Mouse (Mus musculus): Measurements from ENCODE around the gene Sh3yl1.

Sh3yl1 gene

GRCm38 (mm10) chr12:30943057-30943986, 31.9 kb downstream of the Sh3yl1 start:
- no peak for ATAC-seq (ENCODE audit: insufficient number of reproducible peaks, low FRiP score, low TSS enrichment)

- no peak for ATAC-seq (ENCODE audit: insufficient number of reproducible peaks, low FRiP score, low TSS enrichment)
Measured at GRCm38 (mm10) chr12:30944197-30944596, 32.7 kb downstream of the Sh3yl1 start.

DNA sequence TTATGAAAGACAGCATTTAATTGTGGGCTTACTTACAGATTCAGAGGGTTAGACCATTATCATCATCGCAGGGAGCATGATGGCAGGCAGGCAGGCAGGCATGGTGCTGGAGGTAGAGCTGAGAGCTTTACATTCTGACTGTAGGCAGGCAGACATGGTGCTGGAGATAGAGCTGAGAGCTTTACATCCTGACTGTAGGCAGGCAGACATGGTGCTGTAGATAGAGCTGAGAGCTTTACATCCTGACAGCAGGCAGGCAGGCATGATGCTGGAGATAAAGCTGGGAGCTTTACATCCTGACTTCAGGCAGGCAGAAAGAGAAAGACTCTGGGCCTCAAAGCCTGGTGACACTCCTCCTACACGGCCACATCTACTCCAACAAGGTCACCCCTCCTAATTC, 59.2 kb downstream of the Sh3yl1 start:
- ATAC-seq (ENCODE audit: insufficient number of reproducible peaks, low FRiP score, low TSS enrichment), result no peak

DNA sequence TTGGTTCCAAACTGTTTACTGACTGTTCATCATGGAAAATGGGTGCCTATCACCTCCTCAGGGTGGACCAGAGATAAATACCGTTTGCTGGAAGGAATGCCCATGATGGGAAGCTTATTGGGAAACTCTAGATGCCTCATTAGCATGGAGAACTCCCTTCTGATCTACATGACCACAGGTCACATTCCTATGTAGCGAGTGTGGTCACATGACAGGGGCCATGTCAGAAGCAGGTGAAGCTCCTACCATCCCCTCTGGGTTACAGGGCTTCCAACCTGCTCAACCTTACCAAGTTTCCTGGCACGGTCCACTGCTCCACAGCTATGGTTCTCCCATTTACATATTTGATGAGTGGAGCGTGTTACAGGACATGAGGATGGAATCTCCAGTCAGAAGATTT, 92.3 kb downstream of the Sh3yl1 start:
- no peak for ATAC-seq (ENCODE audit: insufficient number of reproducible peaks, low FRiP score, low TSS enrichment)

DNA sequence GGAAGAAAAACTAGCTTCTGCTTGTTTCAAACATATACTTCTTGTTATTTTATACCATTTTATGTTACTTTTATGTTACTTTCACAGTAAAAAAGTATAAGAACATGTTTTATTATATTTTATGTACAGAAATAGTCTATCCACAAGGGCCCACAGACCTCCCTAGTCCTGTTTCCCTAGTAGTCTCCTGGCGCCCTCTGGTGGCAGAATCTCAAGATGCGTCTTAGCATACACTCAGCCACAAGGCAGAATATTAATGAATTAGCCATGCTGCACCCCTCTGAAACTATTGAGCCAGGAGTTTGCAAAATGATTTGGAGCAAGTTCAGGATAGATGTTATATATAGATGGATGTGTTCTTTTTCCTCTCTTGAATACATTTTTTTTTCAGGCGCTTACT, 93.5 kb downstream of the Sh3yl1 start:
- ATAC-seq (ENCODE audit: insufficient number of reproducible peaks, low FRiP score, low TSS enrichment), result no peak

DNA sequence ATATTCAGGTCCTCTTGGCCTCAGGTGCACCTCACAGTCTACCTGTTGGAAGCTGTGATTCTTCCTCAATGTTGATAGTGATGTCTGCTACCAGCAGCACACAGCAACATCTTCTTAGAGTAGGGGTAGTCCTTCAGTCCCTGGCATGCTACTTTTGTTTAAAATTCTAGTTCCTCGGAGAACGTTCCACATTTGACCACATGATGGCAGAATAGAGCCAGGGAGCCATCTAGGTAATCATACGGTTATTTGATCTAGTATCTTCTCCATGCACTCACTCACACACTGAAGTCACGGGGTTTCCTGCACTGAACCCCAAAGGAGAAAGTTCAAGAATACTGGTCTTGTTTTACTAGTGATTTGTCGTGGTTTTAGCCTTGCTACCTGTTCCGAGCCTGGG, 96.7 kb downstream of the Sh3yl1 start:
- ATAC-seq (ENCODE audit: insufficient number of reproducible peaks, low FRiP score, low TSS enrichment), result 0 out of 2 replicates have a peak, but pooled peaks have one; percentile 15
